Mouse (Mus musculus) mature B cell (primary cell): ENCODE measurements around the gene Gprc5b.

ENCODE experiments used
- in situ Hi-C: fragments of 300-500 bp; cut with MboI; formaldehyde crosslinking; loops from 2 replicates; pipeline ENCODE4 v1.14.3; 2019

Gprc5b gene

GRCm38 (mm10) chr7:118953626-118954282 is 41.3 kb downstream of the Gprc5b start:
- in situ Hi-C loops: no loop called here

GRCm38 (mm10) chr7:118949749-118950148 is 45.3 kb downstream of the Gprc5b start:
- in situ Hi-C loops: no loop called here

DNA sequence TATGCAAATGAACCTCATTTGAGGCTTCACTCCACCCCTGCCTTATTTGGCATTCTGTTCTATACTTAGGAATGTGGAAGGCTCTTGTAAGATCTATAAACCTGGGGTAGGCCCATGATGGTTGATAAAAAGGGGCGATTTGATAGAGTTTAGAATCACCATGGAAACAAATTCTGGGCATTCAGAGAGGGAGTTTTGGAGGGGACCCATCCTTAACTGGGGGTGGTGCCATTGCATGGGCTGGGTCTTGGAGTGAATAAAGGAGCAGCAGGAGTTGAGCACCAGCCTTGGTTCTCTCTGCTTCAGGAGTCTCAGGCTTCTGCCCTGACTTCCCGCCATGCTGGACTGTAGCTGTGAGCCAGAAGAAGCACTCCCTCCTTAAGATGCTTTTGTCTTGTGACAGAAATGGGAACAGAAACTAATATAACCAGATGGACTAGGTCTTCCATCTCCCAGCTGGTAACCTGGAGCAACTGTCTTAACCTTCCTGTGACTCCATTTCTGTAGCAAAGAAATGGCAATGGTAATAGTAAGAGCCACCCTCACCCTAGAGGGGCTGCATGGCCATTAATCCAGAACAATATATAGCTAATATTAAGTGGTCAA is 46.2 kb downstream of the Gprc5b start:
- in situ Hi-C loops: no loop called here

- in situ Hi-C loops: no loop called here
Measured at GRCm38 (mm10) chr7:118947241-118947640, 47.8 kb downstream of the Gprc5b start.

GRCm38 (mm10) chr7:118944884-118945283 is 50.1 kb downstream of the Gprc5b start:
- in situ Hi-C loops: no loop called here

DNA sequence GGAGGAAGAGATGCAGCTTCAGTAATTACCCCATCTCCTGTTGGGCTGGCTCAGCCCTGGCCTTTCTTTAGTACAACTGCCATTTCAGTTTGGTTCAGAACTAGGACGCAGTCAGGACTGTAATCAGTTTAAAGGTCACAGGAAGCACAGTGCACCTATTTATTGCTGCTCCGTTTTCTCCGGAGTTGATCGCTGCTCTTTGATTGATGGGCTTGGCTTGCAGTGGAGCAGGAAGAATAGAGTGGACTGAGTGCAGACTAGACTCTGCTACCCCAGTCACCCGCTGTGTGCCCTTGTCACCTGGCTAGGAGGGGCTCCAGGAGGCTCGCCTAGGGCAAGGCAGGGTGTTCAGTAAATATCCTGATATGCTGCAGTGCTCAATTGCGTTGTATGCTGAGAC is 51.8 kb downstream of the Gprc5b start:
- in situ Hi-C loops: no loop called here

GRCm38 (mm10) chr7:118942297-118942696 is 52.7 kb downstream of the Gprc5b start:
- in situ Hi-C loops: no loop called here

DNA sequence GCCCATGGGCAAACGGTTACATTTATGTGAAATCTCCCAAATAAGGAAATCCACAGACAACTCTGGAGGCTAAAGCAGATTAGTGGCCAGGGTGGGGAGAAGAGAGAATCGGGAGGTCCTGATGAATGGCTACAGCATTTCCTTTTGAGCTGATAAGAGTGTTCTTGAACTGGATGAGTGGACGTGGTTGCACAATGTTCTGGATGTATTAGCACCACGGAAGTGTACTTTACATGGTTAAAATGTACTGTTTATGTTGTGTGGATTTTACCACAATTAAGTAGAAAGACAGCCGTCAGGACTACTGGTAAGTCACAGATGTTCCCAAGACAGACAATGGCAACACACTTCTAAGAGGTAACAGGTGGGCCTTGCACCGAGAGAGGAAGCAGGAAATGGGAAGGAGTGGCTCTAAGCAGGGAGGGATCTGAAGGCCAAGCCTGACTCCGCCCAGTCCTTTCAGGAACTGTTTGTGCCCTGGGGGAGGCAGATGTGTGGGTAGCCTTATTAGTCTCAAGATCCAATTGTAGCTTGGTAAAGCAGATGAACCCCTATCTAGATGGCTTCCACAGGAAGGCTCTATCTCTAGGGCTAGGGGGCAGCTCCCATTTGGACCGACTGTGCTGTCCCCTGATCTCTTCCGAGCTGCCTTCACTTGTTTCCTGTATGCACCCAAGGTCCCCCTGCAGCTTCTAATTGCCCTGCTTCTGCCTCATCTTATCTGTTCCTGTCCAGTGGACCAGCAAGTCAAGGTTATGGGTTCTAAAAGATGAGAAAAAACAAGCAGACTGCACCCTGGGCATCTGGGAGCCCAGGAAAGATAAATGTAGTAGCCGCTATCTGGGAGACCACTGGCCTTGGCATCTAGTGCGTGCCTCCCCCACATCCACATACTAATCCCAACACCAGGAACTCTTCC is 57.3 kb downstream of the Gprc5b start:
- in situ Hi-C loops: no loop called here

GRCm38 (mm10) chr7:118936844-118937243 is 58.2 kb downstream of the Gprc5b start:
- in situ Hi-C loops: no loop called here

GRCm38 (mm10) chr7:118935306-118935705 is 59.7 kb downstream of the Gprc5b start:
- in situ Hi-C loops: no loop called here

DNA sequence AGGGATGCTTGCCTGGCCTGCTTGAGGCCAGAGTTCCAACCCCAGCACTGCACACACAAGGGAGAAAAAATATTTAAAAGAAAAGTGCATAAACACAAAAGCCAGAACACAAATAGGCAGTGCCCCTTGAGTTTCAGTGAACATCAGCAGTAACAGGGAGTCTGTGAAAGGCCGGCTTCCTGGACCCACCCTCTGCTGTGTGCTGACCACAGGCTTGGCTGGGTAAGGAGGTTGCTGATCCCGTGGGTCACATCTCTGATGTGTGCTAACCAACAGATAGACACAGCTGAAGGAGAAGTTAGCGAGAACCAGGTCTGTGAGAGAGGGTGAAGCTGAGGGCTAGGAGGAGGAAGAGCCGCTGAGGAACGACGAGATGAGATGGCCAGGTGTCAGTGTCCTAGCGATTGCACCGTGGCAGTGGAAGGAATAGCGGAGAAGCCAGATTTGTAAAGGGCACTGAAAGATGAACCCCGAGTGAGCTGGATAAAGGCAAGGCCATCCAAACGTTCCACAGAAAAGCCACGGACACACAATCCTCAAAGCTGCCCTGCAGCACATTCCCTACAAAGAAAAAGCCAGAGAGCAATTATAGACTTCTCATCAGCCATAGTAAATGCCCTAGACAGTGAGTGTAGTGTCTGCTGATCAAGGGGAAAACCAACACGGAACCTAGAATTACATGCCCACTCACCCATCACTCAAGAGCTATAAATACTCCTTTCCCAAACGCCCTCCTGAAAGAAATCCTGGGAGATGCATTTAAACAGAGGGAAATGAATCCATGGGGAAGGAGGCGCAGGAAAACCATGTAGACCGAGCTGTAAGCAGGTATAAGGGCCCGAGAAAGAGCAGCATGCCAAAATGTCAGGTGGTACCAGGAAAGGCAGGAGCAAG is 63.3 kb downstream of the Gprc5b start:
- in situ Hi-C loops: no loop called here

- in situ Hi-C loops: no loop called here
Measured at GRCm38 (mm10) chr7:118929601-118930311, 65.3 kb downstream of the Gprc5b start.

GRCm38 (mm10) chr7:118928916-118929315 is 66.1 kb downstream of the Gprc5b start:
- in situ Hi-C loops: no loop called here

DNA sequence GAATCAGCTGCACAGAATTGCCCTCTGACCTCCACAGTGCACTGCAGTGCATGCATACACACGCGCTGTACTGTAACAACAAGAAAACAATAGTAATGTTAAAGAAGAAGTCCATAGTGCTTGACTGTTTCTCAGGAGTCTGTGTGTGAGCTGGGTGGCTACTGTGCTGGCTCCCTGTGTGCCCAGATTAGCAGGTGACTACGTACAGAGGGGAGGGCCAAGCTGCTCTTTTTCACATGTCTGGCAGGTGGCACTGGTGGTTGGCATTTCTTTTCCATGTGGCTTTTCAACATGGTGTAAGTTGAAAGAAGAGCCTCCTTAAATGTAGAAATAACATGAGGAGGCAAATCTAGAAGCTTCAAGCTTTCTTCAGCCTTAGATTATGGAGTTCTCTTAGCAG is 66.7 kb downstream of the Gprc5b start:
- in situ Hi-C loops: no loop called here

DNA sequence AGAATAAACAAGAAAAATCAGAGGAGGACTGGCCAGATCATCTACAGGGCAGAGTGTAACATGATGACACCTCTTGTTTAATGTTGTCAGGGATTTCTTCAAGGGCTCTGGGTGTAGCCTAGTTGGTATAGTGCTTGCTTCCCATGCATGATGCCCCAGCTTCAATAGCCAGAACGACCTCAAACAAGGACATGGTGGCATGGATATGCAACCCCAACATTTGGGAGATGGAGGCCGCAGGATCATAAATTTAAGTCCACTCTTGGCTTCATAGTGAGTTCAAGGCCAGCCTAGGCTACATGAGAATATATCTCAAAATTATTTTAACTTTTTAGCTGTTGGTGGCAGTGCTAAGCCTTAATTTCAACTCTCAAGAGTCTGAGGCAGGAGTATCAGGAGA is 67.7 kb downstream of the Gprc5b start:
- in situ Hi-C loops: no loop called here

DNA sequence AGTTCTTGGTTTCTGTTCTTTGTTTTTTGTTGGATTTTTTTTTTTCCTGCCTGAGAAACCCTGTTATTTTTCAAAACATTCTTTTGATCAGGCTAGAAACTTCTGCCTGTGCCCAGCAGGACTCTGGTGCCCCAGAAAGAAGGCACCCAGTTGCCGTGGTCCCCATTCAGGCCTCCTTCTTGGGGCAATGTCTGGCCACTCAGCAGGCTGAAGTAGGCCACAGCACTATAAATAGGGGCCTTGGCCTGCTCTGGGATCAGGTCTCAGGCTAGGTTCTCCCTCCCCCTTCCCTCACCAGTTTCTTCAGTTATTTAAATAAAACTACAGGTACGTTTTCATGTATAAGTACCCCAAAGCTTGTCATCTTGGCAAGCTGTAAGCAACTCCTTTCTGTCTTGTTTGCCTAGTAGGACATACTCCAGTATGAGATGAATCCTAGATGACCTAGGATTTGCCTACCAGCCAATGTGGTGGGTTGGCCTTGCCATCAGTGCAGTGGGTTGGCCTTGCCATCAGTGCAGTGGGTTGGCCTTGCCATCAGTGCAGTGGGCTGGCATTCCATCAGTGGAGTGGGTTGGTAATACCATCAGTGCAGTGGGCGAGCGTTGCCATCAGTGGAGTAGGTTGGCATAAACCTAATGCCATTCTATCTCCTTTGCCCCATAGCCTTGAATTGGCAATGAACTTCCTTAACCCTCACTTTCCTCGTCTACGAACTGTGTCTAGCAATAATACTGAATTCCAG is 68.3 kb downstream of the Gprc5b start:
- in situ Hi-C loops: no loop called here

- in situ Hi-C loops: no loop called here
Measured at GRCm38 (mm10) chr7:118925547-118925946, 69.5 kb downstream of the Gprc5b start.

DNA sequence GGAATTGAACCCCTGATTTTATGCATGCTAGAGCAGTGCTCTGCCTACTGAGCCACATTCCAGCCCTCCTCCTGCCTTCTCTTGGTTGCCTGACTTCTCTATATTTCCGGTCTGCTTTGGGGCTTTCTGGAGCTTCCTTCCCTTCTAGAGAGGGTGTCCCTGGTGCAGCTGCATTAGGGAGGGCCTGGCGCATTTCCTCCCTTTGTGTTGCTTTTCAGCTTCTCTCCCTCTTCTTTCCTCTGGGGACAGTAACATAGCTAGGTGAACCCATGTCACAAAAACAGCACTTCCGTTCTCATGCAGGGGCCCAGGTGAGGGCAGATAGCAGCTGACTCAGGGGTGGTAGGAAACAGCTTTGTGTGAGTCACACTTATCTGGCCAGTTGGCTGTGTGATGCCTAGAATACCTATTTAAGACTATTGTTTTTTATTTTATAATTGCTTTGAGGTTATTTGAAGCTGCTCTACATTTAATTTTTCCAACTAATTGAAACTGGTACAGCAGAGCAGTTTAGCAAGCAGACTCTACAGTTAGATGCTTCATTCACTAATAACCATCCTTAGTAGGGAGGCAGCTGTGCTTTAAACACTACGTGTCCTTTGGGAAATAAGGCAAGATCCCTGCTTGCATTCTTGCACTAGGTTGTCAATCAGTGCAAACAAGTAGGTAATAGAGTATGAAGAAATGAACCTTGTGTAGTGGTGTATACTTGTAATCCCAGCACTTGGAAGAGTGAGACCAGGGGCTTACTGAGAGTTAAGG is 72.4 kb downstream of the Gprc5b start:
- in situ Hi-C loops: no loop called here
